Mouse (Mus musculus): Measurements from ENCODE around the gene Il18.
A peak's percentile ranks its signal among the peaks of the same experiment; 100 is the strongest.
"Not testable (repeated sequence)": the region's sequence is repeated elsewhere in the genome, so short reads cannot be mapped to it uniquely, and the experiment has no call there.

DNA sequence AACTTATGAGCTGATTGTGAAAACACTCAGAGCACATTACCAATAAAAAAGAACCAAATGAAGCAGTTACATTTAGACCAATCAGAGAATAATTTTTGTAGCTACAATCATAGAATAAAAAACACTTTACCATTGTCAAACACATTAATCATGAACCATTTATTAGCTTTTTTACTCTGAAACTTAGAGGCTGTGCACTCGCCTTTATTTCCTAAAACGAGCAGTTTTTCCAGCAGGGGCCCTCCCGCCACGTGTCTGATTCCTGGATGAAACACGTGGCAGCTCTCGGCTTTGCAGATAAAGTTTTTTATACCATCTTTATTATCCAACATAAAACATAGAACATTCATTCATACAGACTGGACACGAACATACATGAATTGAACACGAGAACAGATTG lies 76.3 kb downstream of the Il18 start:
- not testable (repeated sequence) for TF ChIP-seq CTCF (IDR thresholded peaks at IDR 0.05 in 2 of 3, conservative IDR thresholded peaks at IDR 0.05 in 1 of 3; ENCODE audit: control insufficient read depth in 1 of 3, insufficient read depth in 1 of 3, low read depth in 2 of 3, low read length in 3 of 3, poor library complexity in 1 of 3, severe bottlenecking in 1 of 3); MAX (IDR thresholded peaks at IDR 0.05; ENCODE audit: low read length); POLR2A (IDR thresholded peaks at IDR 0.05; ENCODE audit: control insufficient read depth in 1 of 2, insufficient read depth in 1 of 2, low read depth in 1 of 2, low read length in 2 of 2, poor library complexity in 1 of 2); E2F4 (IDR thresholded peaks at IDR 0.05; ENCODE audit: borderline replicate concordance, low read depth, low read length); USF1 (IDR thresholded peaks at IDR 0.05; ENCODE audit: low read depth, low read length); KAT2A (conservative IDR thresholded peaks at IDR 0.05; ENCODE audit: low read depth, low read length); RCOR1 (IDR thresholded peaks at IDR 0.05; ENCODE audit: low read depth, low read length); ZKSCAN1 (IDR thresholded peaks at IDR 0.05; ENCODE audit: low read depth, low read length)
- TF ChIP-seq MXI1 (IDR thresholded peaks at IDR 0.05; ENCODE audit: low read depth, low read length), result peak; percentile 58

Measured in MEL (cell line).